Mouse (Mus musculus) 416B (cell line): ENCODE measurements at regions not wholly inside any gene's neighbourhood (a gene's known extent, or its start where the extent isn't known, plus 50 kb on each side); places are given as distances from the start of the nearest gene placed in this dataset.

ENCODE experiments used
- DNase-seq: peaks from one replicate; pipeline ENCODE4 v3.0.0; 2011; ENCODE audit warnings: low read depth

DNA sequence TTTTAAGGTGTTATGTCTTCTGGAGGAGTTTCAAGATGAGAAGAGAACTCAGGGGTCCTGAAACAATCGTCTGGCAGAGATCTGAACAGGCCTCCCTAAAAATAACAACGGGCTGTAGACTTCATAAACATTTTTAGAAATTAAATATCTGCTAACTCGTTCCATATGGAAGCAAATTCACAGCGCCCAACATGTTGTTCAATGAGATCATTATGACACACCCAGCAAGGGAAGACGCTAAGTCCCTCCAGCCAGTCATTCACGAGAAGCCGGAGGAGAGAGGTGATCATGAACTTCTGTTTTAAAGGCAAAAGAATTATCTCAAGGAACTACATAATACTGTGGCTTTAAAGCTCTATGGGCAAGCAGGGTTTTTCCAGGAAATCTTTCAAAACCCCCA, 334.8 kb downstream of the Efna5 start:
- DNase-seq, result no peak

DNA sequence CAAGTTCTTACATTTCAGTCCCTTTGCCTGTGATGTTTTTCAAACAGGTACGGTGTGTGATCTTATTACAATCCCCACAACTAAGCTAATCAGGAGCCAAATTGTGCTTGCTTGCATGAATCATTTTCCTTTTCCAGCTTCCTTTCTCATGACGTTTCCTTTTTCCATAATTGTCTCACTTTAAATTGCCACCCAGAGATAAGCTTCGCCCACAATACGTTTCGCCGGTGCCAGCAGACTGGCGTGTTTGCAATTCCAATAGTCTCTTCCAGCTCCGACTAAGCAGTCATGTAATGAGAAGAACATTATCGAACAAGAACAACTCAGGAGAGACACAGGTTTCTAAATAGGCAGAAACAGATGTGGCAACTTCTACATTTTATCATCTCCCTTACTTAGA, 335.8 kb downstream of the Efna5 start:
- DNase-seq, result no peak

DNA sequence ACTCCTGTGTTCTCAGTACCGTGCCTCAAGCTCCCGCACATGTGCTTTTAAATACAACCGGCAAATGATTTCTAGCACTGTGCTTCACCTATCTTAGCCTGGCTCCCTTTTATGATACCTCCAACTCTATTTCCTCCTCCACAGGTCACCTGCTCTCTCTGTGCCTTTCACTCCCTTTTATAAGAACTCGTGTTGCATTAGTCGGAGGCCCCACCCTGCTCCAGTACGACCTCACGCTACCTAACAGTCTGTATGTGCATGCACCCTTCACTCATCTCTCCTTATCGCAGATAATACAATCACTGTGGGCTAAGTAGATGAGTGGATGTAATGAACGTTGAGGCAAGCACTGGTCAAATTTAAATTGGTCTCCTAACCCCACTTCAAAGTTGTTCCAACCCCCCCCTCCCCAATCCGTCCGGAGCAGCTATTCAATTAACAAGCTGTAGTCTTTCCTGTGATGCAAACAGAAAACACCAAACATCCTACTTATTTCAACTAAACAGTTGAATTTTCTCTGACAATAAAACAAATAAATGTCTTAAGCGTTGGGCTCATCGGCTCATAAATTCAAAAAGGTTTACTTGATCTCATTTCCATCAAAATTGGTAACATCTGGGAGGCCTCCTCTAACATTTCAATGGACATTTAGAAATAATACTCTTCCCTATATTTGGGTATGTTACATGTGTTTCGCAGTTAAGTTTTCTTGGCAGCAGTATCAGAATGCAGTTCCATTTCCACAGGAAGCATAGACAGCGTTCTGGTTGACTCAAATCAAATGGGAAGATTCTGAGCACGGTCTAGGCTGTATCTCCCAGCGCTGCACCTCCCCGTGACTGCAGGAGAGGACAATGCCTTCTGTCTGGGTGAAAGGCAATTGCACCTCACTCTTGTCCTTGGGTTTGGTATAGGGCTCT, 337.8 kb downstream of the Efna5 start:
- no peak for DNase-seq

DNA sequence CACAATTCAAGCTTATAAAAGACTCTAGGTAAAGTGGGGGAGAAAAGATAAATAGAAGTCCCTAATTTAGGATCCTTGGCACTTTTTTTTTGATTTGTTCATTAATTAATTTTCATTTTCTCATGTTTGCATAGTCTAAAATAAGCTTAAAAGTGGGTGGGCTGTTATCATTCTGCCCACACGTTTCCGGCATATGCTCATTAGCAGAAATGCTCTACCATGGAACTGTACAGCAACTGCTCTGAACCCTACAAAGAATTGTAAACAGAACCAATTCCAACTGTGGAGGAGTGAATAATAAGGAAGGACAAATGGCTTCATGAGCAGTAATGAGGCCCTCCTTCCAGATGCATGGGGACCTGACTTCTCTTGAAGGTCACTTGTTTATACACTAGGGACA, 351.2 kb downstream of the Efna5 start:
- DNase-seq, result no peak

DNA sequence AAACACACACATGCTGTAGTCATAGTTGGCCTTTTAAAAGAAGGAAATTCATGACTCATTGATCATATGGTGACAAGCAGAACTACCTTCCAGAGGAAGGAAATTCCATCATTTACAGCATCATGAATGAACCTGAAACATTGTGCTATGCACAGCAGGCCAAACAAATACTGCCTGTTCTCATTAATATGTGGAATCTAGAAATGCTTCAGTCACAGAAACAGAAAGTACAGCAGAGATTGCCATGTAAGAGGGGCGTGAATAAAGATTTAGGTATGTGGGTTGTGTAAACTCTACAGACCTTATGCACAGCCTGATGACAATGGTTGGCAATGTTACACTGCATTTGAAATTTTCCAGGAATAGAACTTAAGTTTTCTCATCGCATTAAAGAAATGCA, 353.6 kb downstream of the Efna5 start:
- DNase-seq, result peak; percentile 5

DNA sequence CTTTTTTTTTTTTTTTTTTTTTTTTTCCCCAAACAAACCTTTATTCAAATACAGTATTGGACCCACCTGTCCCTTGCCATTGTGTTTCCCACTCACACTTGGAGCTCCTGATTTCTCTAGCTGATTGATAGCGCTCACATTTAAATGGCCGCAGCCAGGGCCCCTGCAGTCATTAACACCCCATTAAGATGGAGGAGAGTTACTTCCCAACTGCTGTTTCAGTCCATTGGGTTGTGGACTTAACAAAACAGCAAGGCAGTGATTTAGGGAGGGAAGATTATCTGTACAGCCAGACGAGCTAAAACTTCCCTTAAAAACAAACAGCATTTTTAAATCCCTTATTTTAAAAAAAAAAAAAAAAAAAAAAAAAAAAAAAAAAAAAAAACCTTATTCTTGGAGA, 367.5 kb downstream of the Efna5 start:
- DNase-seq, result no peak

DNA sequence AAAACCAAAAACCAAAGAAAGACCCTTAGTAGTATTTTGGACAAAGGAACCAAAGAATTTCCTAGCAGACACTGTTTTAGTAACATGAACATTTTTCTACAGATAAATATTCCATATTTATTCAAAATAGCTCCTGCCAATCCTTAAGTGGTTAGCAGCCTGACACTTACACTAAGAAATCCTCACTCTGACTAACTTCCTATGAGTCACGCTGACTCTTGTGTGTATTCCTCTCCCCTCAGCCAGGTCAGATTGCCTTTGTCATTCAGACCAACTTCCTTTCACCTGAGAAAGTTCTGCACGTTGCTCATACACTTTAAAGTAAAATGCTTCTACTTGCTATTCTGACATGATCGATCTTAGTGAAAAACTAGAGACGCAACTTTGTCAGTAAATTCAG, 370.9 kb downstream of the Efna5 start:
- DNase-seq, result peak; percentile 63

DNA sequence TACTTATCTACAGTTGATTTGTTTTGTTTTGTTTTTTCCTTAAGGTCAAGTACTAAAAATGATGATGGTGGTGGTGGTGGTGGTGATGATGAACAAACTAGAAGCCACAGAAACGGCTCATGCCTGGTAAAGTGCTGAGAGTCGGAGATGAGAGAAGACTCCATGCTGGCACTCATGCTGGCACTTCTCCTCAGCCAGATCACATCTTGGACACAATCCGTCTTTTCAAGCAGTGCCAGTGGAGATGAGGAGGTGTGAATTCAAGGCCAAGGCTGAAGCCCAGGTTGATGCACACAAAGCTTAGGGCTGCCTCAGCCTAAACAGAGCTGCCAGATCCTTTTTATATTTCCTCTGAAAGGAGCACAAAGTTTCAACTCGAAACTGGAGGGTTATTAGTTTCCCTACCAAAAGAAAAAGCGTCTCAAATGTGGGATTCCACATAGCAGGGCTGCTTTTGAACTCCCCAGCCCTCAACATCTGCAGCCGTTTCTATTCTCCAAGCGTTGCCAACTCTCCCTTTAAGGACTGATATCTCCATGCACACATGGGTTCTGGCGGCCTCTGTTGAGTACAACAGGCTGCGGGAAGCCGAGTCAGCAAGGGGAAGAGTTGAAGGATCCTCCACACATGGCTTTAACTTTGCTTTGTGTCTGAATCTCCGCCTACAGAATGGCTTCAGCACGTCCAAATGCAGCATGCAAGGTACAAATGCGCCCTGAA, 373.2 kb downstream of the Efna5 start:
- no peak for DNase-seq

DNA sequence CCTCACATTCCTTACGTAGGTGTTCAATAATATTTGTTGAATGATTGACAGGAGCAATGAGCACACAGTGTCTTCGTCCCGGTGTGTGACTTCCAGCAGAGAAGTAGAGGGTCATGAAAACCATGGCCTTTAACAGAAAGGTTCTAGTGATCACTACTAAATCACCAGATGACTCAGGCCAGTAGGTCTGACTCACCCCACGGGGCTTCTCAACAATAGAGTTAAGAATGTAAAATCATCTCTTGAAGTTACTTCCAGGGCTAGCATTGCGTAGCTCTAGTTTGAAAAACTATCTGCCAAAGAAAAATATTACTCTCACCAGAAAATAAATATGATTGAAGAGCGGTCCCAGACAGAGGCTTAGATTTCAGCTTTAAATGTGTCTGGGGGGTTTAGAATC, 376.4 kb downstream of the Efna5 start:
- DNase-seq, result peak; percentile 22

DNA sequence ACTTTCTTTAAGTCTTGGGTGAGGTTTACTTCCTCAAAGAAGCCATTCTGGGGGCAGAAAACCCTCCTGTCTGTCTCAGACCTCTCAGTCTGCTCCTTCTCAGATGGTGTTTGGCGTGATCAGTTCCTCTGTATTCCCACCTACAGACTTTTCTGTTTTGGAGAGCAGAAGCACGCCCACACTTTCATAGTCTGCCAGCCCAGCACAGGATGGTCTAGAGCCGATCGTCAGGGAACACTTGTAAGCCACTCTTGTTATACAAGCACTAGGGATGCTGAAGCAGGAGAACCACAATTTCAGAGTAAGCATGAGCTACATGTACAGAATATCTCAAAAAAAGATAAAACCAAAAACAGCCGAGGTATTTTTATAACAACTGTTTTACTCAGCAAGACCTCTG, 410.4 kb downstream of the Efna5 start:
- DNase-seq, result no peak

DNA sequence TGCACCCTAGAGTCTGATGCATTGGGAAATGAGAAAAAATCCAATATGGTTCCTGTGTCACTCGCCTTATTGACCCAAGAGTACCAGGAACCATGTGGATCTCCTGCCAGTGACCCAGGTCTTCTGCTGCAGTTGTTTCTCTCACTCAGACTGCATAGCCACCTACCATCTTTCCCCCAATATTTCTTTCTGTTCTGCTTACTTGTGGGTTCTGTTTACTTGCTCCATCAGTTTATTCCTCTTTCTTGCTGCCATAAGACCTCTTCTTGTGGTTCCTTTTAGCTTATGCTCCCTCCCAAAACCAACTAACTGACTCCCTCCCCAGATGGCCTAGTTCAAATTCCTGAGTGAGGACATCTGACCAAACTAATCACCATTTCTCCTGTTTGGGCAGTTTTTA, 411.8 kb downstream of the Efna5 start:
- no peak for DNase-seq

DNA sequence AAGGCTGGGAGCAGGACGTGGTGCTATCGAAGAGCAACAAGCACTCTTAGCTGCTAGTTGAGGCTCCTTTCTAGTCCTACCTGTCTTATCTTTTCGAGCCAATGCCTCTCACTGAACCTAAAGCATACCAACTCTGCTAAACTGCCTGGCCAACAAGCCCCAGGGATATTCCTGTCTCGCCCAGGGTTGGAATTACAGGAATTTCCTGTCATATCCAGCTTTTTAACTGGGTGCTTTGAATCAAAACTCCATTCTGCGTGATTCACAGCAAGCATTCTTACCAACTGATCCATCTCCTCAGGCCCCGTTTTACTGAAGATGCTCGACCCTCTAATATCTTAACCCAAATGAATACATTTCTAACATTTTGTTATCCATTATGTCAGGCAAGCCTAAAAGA, 412.3 kb downstream of the Efna5 start:
- no peak for DNase-seq

DNA sequence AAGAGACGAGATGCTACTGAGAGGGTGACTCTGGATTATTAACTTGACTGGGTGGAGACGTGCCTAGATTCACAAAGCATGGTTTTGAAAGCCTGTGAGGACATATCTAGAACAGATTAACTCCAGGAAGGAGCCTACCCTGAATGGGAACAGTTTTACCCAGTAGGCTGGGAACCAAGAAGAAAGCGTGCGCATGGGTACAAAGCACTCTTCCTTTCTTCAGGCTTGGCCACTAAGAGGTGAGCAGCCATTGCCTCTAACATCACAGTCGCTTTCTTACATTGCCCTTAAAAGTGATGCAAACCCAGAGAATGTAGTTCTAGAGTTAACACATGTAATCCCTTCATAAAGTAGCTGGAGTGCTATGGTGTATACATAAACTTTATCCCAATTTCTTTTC, 414.0 kb downstream of the Efna5 start:
- no peak for DNase-seq

DNA sequence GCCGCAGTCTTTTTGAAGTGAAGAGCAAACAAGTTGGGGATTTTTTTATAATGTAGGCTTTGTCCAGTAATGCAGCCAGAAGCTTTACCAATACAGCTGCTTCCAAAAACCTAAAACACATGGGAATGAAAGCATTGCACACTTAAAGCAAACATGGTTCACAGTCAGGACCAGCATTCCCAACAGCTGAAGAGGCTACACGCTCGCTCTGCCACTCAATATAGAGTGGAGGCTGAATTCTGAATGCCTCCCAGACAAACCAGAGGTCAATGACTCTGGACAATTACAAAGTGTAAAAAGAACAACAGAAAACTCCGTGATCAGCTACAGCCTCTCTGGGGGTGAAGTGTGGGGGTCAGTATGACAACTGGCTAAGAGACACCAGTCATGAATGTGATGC, 416.1 kb downstream of the Efna5 start:
- no peak for DNase-seq

DNA sequence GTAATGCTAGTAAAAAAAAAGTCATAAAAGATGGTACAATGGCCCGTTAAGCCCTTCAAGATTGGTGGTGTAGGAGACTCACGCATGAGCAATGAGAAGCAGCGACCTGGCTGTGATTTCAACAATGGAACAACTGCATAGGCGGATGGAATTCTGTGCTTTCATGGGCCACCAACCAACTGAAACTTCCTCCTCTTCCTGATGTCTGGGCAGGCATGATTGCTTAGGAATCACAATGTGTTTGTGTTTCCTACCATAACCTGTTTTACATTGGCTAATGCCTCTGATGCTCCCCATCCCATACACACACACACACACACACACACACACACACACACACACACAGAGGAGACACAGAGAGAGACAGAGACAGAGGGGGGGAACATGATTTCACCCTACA, 416.9 kb downstream of the Efna5 start:
- DNase-seq, result no peak

DNA sequence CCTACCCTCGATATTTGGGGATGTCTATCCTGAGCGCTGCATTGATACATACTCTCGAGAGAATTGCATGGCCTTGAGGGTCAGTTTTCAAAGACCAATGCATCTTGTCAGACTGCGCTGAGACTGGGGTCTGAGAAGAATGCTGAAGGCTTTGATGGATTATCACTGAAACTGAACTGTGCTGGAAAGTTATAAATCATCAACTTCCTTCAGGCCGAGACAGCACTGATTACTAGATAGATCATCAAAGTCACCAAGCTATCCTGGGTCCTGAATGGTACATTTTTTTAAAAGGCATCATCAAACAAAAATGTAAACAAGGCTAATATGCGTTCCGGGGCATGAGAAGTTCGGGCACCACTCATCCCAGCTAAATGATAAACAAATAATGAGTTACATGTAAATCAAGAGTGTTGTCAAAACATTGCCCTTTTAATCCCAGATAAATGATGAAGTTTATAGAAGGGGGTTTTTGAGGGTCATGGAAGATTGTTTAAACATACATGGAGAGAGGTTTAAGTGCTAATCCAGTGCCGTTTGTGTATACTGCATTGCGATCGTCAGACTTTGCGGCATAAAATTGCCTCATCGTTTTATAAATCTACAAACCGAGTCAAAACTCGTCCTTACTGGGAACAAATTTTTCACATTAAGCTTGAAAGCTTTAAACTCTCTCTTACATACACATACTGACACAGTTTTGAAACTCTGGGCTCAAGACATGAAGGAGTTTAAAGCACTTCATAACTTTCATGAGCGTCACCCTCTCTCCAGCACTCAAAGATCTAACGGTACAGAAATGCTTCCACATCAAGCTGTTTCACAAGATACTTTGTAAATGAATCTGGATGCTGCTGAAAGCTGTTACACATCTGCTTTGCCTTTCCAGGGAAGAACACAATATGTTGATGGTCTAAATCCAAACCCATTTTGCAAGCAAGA, 419.5 kb downstream of the Efna5 start:
- no peak for DNase-seq

DNA sequence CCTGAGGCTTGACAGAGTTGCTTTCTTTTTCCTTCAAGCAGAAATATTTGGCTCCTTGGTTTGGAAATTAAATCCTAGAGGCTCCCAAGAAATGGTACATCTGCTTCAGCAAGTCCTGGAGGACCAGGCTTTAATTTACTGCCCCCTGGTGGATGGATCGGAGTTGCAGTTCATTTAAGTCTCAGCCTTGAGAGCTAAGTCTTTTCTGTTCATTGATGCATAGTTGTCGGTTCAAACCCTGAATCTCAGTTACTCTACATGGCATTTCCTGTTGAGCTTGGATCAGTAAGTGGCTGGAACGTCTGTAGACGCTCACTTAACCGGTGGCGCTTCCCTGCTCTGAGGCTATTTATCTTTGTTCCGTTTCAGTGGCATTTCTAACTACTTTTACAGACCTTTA, 422.2 kb downstream of the Efna5 start:
- peak; percentile 77 for DNase-seq

DNA sequence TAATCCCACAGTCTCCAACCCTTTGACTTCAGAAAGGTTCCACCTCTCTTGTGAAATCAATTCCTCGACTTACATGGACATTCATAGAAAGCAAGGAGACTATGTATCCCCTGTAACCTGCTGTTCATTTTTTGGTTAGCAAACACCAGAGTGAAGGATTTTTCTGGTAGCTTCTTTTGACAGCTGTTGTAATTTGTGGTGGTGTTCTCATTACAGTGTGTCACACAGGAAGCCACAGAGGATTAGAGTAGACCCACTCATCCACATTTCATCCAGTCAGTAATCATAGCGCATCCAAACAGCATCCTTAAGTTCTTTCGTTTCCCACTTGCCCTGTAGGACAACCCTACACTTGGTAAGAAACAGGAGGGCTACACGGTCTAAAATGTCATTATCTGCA, 443.1 kb downstream of the Efna5 start:
- no peak for DNase-seq

DNA sequence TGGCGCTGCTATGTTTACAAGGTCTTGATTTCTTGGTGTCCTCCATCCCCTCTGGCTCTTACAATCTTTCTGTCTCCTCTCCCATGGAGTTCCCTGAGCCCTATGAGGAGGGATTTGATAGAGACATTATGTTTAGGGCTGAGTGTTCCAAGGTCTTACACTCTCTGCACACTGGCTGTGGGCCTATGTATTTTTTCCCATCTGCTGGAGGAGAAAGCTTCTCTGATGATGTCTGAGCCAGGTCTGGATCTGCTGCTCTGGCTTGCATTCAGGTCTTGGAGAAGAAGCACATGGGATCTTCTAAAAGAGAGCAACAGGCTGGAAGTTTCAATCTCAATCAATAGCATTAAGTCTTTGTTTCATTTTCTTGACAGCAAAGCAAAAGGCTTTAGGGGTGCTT, 445.1 kb downstream of the Efna5 start:
- no peak for DNase-seq

DNA sequence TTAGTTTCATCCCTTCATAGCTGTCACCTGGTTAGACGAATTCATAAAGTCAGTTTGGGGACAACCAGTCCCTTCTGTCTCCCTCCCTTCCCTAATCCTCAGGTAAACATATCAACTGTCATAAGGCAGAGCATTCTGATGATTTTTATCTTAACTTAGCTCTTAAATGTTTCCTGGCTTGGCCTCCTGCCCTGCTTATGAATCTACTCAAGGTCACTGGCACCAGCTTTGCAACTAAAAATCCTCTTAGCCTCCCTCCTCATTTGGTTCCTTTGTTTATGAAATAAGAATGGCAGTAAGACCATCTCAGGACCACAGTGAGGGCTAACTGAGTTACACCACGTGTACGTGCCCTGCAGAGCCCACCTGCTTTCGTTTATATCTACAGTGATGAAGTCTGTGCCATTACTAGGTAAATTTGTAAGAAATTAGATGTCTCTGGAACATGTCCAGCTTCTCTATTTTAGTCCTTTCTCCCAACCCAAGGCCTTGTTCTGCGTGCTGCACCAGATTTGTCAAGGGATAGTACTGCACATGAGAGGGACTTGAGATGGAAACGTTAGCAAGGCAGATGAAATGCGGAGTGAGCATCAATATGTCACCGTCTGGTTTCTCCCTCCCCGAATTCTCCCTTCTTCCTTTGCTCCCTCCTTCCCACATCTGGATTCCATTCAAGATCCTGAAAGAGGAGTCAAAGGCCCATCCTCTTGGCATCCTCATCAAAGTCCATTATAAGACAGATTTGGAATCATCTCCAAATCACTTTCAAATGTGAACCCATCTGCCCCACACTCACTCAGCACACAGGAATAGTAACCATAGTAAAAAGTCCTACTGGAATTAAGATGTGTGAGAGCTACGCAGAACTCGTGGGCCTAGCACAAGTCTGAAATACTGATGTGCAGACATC, 457.4 kb downstream of the Efna5 start:
- DNase-seq, result peak; percentile 45

DNA sequence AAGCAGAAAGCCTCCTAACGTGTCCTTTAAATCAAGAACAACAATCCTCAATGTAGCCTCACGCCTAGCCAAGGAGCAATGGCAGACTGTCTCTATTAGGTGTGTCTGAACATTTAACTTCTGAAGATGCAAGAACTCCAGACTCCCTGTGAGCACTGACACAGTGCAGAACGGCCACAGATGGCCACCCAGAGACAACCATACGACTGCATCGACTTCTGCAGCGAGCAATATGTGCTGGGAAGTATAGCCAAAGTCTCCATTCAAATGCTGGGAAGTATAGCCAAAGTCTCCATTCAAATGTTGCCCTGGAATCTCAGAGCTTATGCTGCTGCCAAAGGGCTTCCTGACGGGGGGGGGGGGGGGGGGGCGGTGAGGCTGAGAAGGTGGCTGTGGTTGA, 463.5 kb downstream of the Efna5 start:
- DNase-seq, result no peak
